Mouse (Mus musculus): ENCODE results near the gene Rxra. TPM values are rescaled to one million over a fixed set of nuclear protein-coding genes. Genes with fewer than 3 reads are reported as not detected.

The Rxra gene
- polyA plus RNA-seq, 1 experiment: not detected

- H3K4me1 ChIP-seq (ENCODE audit: control insufficient read depth, insufficient read depth, low read length): peaks cover 5% of the 10 kb centered on the region; the same call in 1 of the 2 replicates
- WGBS: 63% methylated on average over 10 of the region's 10 CpGs
- H3K27ac ChIP-seq (ENCODE audit: insufficient read depth, low read depth, low read length): no peak overlapping the region
- no peak for TF ChIP-seq CTCF (IDR thresholded peaks at IDR 0.05; ENCODE audit: insufficient read depth, low read depth, low read length)
- no peak for TF ChIP-seq POLR2A (IDR thresholded peaks at IDR 0.05; ENCODE audit: insufficient read depth, low read depth, low read length)
- no peak overlapping the region for H3K4me3 ChIP-seq (ENCODE audit: insufficient read depth, low read depth, low read length)
Observed at GRCm38 (mm10) chr2:27719601-27720000, 43.4 kb downstream of the Rxra start.

- 98% methylated on average over 4 of the region's 4 CpGs for WGBS
- TF ChIP-seq CTCF (IDR thresholded peaks at IDR 0.05; ENCODE audit: insufficient read depth, low read depth, low read length) (no peak), POLR2A (IDR thresholded peaks at IDR 0.05; ENCODE audit: insufficient read depth, low read depth, low read length) (no peak)
- H3K4me3 ChIP-seq (ENCODE audit: insufficient read depth, low read depth, low read length): no peak overlapping the region
Observed at GRCm38 (mm10) chr2:27721611-27722010, 45.4 kb downstream of the Rxra start.

GRCm38 (mm10) chr2:27724729-27725316, 48.6 kb downstream of the Rxra start:
- no peak overlapping the region for H3K27ac ChIP-seq (ENCODE audit: insufficient read depth, low read depth, low read length)
- TF ChIP-seq CTCF (IDR thresholded peaks at IDR 0.05; ENCODE audit: insufficient read depth, low read depth, low read length) (no peak), POLR2A (IDR thresholded peaks at IDR 0.05; ENCODE audit: insufficient read depth, low read depth, low read length) (no peak)
- 98% methylated on average over 9 of the region's 9 CpGs for WGBS
- no peaks in the 10 kb centered on the region for H3K4me1 ChIP-seq (ENCODE audit: control insufficient read depth, insufficient read depth, low read length)
- no peak overlapping the region for H3K4me3 ChIP-seq (ENCODE audit: insufficient read depth, low read depth, low read length)

More at GRCm38 (mm10) chr2:27721611-27722010, 45.4 kb downstream of the Rxra start:
- Histone ChIP-seq H3K4me1 (ENCODE audit: control insufficient read depth, insufficient read depth, low read length) (peaks cover 5% of the 10 kb centered on the region; the same call in 1 of the 2 replicates), H3K27ac (ENCODE audit: insufficient read depth, low read depth, low read length) (no peak overlapping the region)

GRCm38 (mm10) chr2:27727994-27728854, 52.0 kb downstream of the Rxra start:
- Histone ChIP-seq H3K4me3 (ENCODE audit: insufficient read depth, low read depth, low read length) (no peak overlapping the region), H3K27ac (ENCODE audit: insufficient read depth, low read depth, low read length) (no peak overlapping the region), H3K4me1 (ENCODE audit: control insufficient read depth, insufficient read depth, low read length) (no peaks in the 10 kb centered on the region)
- 83% methylated on average over 14 of the region's 14 CpGs for WGBS
- TF ChIP-seq CTCF (IDR thresholded peaks at IDR 0.05; ENCODE audit: insufficient read depth, low read depth, low read length): no peak
- no peak for TF ChIP-seq POLR2A (IDR thresholded peaks at IDR 0.05; ENCODE audit: insufficient read depth, low read depth, low read length)

- TF ChIP-seq CTCF (IDR thresholded peaks at IDR 0.05; ENCODE audit: insufficient read depth, low read depth, low read length) (no peak), POLR2A (IDR thresholded peaks at IDR 0.05; ENCODE audit: insufficient read depth, low read depth, low read length) (no peak)
- Histone ChIP-seq H3K4me1 (ENCODE audit: control insufficient read depth, insufficient read depth, low read length) (no peaks in the 10 kb centered on the region), H3K4me3 (ENCODE audit: insufficient read depth, low read depth, low read length) (no peak overlapping the region), H3K27ac (ENCODE audit: insufficient read depth, low read depth, low read length) (no peak overlapping the region)
- 84% methylated on average over 4 of the region's 4 CpGs for WGBS
Observed at GRCm38 (mm10) chr2:27729009-27729408, 52.8 kb downstream of the Rxra start.

- Histone ChIP-seq H3K27ac (ENCODE audit: insufficient read depth, low read depth, low read length) (no peak overlapping the region), H3K4me1 (ENCODE audit: control insufficient read depth, insufficient read depth, low read length) (no peaks in the 10 kb centered on the region; the same call in 1 of the 2 replicates), H3K4me3 (ENCODE audit: insufficient read depth, low read depth, low read length) (no peak overlapping the region)
- WGBS: 73% methylated on average over 13 of the region's 13 CpGs
- no peak for TF ChIP-seq POLR2A (IDR thresholded peaks at IDR 0.05; ENCODE audit: insufficient read depth, low read depth, low read length)
- no peak for TF ChIP-seq CTCF (IDR thresholded peaks at IDR 0.05; ENCODE audit: insufficient read depth, low read depth, low read length)
Observed at GRCm38 (mm10) chr2:27730002-27730905, 54.0 kb downstream of the Rxra start.

GRCm38 (mm10) chr2:27733021-27733420, 56.8 kb downstream of the Rxra start:
- no peak for TF ChIP-seq CTCF (IDR thresholded peaks at IDR 0.05; ENCODE audit: insufficient read depth, low read depth, low read length)
- 80% methylated on average over 2 of the region's 2 CpGs for WGBS
- no peaks in the 10 kb centered on the region; the same call in 1 of the 2 replicates for H3K4me1 ChIP-seq (ENCODE audit: control insufficient read depth, insufficient read depth, low read length)
- no peak overlapping the region for H3K4me3 ChIP-seq (ENCODE audit: insufficient read depth, low read depth, low read length)
- H3K27ac ChIP-seq (ENCODE audit: insufficient read depth, low read depth, low read length): no peak overlapping the region

GRCm38 (mm10) chr2:27734328-27734727, 58.1 kb downstream of the Rxra start:
- 34% methylated on average over 1 of the region's 1 CpGs for WGBS
- Histone ChIP-seq H3K4me1 (ENCODE audit: control insufficient read depth, insufficient read depth, low read length) (peaks cover 1% of the 10 kb centered on the region), H3K27ac (ENCODE audit: insufficient read depth, low read depth, low read length) (no peak overlapping the region), H3K4me3 (ENCODE audit: insufficient read depth, low read depth, low read length) (no peak overlapping the region)
- TF ChIP-seq POLR2A (IDR thresholded peaks at IDR 0.05; ENCODE audit: insufficient read depth, low read depth, low read length): no peak
- no peak for TF ChIP-seq CTCF (IDR thresholded peaks at IDR 0.05; ENCODE audit: insufficient read depth, low read depth, low read length)
